Mouse (Mus musculus): ENCODE data around the gene S100a16.

Gene S100a16

DNA sequence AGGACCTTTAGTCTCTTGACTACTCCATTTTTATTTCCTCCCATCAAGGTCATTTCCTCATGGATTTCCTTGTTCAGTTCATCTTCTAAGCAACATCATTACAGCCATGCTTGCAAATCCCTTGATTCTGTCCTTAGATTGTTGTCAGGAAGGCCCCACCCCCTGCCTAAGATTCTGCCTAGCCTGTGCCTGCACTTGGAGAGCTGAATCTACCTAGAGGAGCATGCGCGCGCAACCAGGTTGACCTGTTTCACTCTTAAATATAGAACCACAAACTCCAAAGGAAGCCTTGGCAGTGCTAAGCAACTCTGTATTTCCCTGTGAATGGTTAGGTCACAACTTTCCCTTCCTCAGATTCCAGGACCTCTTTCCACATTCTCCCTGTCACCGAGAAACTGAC lies 19.3 kb upstream of the S100a16 start:
- no peak for DNase-seq (ENCODE audit: low read depth, low spot score)

GRCm38 (mm10) chr3:90525421-90525820 lies 11.6 kb upstream of the S100a16 start:
- DNase-seq (ENCODE audit: low read depth, low spot score) = peak; percentile 49

DNA sequence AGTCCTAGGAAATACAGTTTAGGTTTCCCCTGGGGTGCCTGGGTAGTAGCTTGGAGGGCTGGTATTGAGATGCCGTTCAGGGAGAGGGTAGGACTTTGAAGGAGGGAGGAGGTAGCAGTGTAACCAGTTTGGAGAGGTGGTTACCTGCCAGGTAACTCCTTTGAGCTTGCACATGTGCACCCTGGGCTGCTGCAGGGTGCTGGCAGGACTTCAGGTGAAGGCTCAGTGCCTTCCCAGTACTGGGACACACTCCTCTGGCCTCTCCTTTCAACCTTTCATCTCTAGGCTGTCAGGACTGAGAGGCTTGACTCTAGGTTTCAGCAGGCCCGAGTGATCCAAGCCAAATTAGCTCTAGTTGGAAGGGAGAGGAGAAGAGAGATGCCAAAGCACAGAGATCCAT lies 11.0 kb upstream of the S100a16 start:
- no peak for DNase-seq (ENCODE audit: low read depth, low spot score)

DNA sequence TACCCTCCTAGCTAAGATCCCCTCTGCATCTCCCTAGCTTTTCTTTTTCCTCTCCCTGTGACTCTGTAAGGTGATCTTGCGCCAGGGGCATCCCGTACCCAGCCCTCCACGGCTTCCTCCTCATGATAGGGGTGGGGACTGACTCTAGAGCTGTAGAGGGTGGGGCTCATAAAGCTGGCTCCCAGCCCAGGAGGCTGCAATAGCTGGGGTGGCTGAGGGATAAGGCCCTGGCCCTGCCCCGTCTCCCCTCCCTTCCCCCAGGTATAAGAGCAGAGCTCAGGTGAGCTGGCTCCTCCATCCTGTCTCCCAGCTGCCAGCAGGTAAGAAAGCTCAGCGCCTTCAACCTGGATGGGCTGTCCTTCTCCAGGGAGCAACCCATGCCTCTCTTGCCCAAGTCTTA lies 10.5 kb upstream of the S100a16 start, which contains the start of gene S100a14:
Gene S100a14, plus strand, starts transcription at position 277 of the 400 bp plus-strand sequence.
- DNase-seq (ENCODE audit: low read depth, low spot score) = no peak

GRCm38 (mm10) chr3:90527291-90527873 lies 9.7 kb upstream of the S100a16 start:
- no peak for DNase-seq (ENCODE audit: low read depth, low spot score)

DNA sequence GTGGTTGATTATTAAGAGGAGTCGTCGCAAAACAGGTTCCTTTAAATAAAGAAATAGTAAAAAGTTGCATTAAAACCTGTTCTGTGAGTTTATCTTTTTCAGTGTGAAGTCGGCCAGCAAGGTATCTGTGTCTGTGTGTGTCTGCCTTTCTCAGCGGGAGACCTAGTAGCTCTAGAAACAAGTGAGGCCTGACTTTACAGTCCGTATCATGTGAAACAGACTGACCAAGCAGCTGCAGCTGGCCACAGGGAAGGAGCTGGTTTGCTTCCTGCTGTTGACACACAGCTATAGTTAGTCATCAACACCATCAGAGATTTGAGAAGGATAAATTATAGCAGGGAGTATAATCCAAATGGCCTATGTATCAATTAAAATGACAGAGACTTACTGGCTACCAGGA lies 5.3 kb upstream of the S100a16 start:
- no peak for DNase-seq (ENCODE audit: low read depth, low spot score)

DNA sequence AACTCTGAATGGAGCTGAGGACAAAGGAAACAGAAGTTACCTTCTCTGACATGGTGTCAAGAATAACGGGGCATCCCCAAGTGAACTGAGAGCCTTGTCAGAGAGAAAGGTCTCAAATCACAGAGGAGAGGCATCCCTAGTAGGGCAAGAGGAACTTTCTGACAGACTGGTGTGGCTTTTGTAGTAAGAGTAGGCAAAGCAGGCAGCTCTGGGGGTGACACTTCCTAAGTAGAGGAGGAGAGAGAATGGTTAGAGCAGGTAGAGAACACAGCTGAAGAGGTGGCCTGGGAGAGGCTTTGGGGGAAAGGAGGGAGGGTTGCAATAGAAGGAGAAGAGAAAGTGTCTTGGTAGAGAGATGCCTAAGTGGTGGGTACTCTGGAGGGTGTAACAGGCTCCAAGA lies 1.6 kb upstream of the S100a16 start:
- DNase-seq (ENCODE audit: low read depth, low spot score) = no peak

DNA sequence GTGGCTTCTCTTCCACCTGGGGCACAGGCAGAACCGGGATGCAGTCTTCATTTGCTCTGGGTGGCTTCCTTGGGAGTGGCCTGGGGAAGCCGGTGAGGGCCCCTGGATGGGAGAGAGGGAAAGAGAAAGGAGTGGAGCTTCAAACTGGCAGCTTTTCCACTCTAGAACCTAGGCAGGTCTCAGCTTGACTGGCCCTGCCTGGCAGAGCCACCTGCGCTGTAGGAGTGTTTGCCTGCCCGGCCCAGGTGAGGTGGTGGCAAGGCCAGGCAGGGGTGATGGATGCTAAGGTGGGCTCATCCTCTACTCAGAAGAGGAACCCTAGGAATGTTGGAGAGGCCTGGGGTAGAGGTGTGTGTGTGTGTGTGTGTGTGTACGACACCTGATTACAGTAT lies 847 bp downstream of the S100a16 start:
- DNase-seq (ENCODE audit: low read depth, low spot score) = no peak

DNA sequence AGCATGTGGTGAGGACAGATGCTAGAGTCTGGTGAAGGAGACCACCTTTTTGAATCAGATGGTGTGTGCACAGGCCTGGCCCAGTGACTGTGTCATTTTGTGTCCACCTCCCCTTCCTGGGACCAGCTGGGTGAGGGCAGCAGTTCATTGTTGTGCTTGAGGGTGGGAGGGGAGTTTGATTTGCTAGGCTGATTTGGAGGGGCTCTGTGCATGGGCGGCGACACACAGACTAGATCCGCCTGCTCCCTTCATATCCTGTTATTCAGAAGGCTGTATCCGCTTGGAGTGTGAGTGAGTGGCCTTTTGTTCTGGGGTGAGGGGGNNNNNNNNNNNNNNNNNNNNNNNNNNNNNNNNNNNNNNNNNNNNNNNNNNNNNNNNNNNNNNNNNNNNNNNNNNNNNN lies 3.9 kb downstream of the S100a16 start:
- DNase-seq (ENCODE audit: low read depth, low spot score) = no peak

DNA sequence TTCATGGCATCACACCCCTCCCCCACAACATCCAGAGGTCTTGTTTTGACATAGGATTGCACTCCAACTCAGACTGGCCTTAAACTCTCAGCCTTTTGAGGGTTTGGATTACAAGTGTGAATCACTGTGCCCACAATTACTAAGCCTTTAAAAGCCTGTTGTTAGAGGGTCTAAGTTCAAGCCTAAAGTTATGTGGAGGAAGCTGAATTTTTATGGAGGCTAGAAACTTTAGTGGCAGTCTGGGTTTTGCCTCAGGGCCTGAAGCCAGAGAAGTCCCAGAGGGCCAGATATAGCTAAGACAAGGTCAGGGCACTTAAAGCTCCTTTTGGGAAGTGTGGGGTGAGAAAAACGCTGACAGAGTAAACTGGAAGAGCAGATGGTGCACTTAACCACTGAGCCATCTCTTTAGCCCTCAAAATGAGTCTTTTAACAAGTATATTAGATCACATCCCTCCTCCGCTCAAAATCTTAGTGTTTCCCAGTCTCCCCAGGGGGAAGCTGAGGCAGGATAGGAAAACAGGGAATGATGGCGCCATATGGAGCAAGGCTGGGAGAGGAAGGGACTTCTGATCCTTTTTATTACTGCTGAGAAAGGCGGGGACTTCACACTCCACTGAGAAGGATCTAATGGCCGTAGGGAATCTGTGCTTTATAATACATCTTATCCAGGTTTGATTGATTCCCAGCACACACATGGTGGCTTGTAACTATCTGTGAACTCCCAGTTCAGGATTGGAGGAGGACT lies 12.8 kb downstream of the S100a16 start:
- peak; percentile 12 for DNase-seq (ENCODE audit: low read depth, low spot score)

DNA sequence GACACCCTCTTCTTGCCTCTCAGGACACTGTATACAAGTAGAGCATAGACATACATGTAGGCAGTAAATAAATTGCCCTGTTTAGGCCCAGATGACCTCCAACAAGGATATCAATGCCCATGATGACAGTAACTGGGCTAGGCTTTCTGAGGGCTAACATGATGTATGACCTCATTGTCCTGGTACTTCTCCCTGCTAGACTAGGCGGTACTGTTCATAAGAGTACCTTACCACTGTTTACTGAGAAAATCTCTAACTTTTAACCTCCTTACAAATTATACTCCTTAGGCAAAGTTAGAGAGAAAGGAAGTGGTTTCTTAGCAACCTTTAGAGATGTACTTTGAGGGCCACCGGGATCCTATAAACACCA lies 13.4 kb downstream of the S100a16 start:
- DNase-seq (ENCODE audit: low read depth, low spot score) = no peak

DNA sequence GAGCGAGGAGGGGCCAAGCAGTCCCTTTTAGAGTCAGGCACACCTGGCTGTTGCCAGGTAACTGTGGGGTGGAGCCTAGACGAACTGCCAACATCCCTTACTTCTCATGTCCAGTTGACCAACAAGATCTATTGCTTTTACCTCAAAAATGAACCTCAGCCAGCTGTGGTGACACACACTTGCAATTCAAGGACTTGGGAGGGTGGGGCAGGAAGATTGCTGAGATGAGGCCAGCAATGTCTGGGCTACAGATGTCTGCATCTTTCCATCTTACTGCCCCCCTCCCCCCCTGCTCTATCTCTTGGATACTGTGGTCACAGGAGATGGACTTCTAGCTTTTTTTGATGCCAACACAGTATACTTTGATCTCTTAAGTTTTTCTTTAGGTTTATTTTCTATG lies 15.2 kb downstream of the S100a16 start:
- DNase-seq (ENCODE audit: low read depth, low spot score) = no peak

DNA sequence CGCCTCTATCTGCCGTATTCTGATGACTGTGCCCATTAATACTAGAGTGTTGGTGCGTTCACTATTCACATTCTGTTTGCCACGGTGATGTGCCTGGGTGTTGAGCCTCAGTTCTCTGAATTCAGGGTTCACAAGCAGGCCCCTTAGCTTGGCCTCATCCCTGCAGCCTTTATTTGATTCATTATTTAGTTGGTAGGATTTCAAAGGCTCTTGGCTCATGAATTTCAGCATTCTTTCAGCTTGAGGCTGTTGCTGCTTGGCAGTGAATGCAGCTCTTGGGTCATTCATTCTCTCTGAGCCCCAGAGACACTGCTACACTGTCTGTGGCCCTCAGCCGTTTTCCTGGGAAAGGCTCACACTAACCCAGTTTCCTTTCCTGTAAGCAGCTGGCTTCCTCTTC lies 18.9 kb downstream of the S100a16 start:
- peak; percentile 16 for DNase-seq (ENCODE audit: low read depth, low spot score)

DNA sequence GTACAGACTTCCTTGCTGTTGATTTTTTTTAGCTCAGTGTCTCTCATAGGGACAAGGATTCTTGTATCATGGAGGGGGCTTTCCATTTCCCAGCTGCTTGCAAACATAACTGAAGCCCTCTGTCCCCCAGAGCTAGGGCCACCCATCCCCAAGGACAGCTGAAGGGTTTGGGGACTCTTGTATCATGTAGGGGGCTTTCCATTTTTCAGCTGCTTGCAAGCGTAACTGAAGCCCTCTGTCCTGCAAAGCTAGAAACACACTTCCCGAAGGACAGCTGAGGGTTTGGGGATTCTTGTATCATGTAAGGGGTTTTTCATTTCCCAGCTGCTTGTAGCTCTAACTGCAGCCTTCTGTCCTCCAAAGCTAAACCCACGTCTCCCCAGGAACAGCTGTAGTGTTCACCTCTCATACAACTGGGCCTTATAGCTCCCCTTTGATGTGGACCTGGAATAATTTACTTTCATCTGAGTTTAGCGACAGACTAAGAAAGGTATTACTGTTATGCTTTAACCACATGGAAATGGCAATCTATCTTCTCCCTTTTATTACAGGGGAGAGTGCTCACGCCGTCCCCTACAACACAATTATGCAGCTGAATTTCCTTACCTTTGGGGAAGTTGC lies 23.1 kb downstream of the S100a16 start, which contains the start of gene S100a3:
Gene S100a3, plus strand, starts transcription at position 571 of the 621 bp plus-strand sequence.
- no peak for DNase-seq (ENCODE audit: low read depth, low spot score)

DNA sequence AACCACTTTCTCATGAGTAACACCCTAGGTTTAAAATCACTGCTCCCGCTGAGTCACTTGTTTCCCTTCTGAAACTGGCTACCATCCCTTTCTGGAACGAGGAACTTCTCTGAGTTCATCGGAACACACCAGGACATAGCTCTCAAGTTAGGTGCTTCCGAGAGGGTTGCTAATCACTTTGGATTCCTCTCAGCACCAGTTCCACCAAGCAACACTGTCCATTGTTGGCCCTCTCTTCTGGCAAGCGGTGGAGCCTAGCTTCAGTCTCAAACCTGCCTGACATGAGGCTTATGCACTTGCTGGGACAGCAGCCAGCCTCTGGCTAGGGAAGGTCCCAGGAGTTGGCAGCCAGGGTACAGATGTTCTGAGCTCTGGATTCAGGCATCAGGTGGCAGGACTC lies 37.6 kb downstream of the S100a16 start:
- no peak for DNase-seq (ENCODE audit: low read depth, low spot score)

DNA sequence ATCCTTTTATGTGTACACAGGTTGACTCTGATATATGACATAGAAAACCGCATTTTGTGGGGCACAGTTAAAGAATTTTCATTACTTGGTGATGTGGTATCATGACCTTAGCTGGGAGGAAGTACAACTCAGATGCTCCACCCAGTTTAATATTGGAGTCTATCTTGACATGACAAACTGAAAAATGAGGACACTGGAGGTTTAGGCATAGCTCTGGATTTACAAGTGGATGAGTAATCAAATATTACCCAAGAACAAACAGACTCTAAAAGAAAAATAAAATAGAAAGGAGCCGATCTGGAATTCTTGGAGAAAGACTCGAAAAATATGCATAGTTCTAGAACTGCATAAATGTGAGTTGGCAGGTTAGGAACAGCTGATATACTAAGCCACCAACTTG lies 38.3 kb downstream of the S100a16 start:
- DNase-seq (ENCODE audit: low read depth, low spot score) = no peak

DNA sequence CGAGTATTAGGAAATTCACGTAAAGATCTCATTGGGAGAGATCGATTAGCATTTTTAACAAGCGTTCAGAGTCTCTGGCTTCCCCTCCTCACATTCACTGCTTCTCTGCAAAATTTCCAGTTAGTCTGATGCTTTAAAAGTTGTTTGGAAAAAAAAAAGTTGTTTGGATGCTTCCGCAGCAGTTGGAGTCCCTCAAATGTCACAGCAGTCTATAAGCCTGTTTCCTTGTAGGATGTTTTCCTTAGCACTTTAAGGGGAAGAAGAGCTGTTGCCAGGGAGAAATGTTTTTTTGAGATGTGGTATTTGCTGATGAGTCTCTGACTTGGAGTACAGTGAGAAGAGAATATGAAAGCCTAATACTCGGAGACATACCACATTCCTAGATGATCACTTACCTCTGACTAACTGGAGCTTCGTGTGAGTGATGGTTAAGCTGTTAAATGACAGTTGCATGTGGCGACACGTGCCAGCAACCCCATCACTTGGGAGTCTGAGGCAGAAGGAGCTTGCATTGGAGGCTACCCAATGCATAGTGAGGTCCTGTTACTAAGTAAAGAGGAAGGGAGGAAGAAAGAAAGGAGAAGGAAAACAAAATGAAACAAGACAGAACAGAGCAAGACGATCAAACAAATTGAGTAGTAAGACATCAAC lies 39.4 kb downstream of the S100a16 start:
- DNase-seq (ENCODE audit: low read depth, low spot score) = no peak

- no peak for DNase-seq (ENCODE audit: low read depth, low spot score)
Observed at GRCm38 (mm10) chr3:90579433-90579832, 42.4 kb downstream of the S100a16 start.

DNA sequence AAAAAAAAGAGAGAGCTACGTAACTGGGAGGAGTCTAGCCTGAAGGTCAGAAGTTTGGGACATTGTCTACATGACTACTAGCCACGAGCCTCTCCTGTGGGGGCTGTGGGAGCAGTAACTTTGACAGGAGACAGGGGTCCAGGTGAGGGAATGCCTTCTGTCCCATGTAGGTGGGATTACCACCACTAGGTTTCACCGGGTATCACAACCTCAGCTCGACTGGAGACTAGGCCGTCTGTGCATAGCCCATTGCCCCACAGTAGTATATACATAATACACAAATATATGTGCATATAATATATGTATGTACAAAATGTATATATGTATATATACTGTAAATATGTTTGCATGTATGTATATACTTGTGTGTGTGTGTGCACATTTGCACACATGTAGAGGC lies 44.1 kb downstream of the S100a16 start:
- no peak for DNase-seq (ENCODE audit: low read depth, low spot score)

- no peak for DNase-seq (ENCODE audit: low read depth, low spot score)
Observed at GRCm38 (mm10) chr3:90582156-90582555, 45.1 kb downstream of the S100a16 start.

- DNase-seq (ENCODE audit: low read depth, low spot score) = no peak
Observed at GRCm38 (mm10) chr3:90582556-90582955, 45.5 kb downstream of the S100a16 start.

GRCm38 (mm10) chr3:90583893-90584292 lies 46.8 kb downstream of the S100a16 start:
- no peak for DNase-seq (ENCODE audit: low read depth, low spot score)

GRCm38 (mm10) chr3:90585595-90585994 lies 48.5 kb downstream of the S100a16 start:
- peak; percentile 82 for DNase-seq (ENCODE audit: low read depth, low spot score)

All from mesoderm, embryonic 11.5 days (tissue).